Mouse (Mus musculus): ENCODE measurements around the gene Ddx58. TPM values are rescaled to one million over a fixed set of nuclear protein-coding genes. Genes with fewer than 3 reads are reported as not detected.

Ddx58 gene
- 15.0 TPM for polyA plus RNA-seq (2021)

DNA sequence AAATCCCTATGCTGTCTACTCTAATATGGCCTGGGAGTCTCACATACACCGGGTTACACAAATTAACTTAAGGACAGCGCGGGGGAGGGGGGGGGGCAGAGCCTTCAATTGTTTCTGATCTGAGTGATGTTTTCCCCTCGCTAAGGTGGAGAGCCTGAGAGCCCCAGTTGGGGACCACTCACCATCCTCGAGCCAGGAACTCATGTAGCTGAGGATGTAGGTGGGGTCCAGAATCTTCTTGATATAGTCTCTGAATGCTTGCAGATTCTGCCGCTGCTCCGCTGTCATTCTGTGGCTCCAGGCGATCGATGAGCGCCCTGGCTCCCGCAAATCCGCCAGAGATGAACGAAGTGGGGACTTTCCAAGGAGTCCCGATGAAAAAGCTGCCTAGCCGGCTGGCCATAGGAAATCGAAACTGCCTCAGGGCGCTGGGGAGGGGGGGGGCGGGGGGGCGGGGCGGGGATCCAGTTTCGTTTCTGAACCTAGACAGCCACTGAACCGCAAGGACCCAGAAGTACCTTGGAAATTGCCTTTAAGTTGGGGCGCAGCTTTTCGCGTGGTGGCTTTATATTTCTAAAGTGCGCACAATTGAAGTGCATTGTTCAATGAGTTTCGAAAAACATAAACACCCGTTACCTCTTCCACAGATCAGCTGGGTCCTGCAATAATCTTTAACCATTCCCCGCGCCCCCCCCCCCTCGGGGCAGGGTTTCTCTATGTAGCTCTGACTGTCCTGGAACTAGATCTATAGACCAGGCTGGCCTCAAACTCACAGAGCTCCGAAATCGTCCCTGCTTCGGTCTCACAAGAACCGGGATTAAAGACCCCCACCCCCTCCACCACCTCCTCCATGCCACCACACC lies at the start of gene Ddx58:
TSS of gene Ddx58 (minus strand) at position 420 of the 863 bp plus-strand sequence.
- peak; percentile 54 for ATAC-seq
- in situ Hi-C loops (cut with MboI; ENCODE audit: low pct_unique_long_range_greater_than_20kb): no loop called here
- TF ChIP-seq CTCF (IDR thresholded peaks at IDR 0.05): no peak
- peak; percentile 13 for DNase-seq (ENCODE audit: low read depth, low spot score)
- ChIA-PET POLR2A (interaction anchor here (0.6 to 1.4 kb wide), 3 partner anchors 20 to 30 kb away, joined by 4 to 5 read pairs (median 4); partner anchors contain the start of gene Topors), CTCF (interaction anchor here (0.6 to 1.2 kb wide), 2 partner anchors 14 to 20 kb away, joined by 3 read pairs; no protein-coding TSS in a partner anchor)
- H3K27me3 ChIP-seq: no peaks in the 10 kb centered on the region

DNA sequence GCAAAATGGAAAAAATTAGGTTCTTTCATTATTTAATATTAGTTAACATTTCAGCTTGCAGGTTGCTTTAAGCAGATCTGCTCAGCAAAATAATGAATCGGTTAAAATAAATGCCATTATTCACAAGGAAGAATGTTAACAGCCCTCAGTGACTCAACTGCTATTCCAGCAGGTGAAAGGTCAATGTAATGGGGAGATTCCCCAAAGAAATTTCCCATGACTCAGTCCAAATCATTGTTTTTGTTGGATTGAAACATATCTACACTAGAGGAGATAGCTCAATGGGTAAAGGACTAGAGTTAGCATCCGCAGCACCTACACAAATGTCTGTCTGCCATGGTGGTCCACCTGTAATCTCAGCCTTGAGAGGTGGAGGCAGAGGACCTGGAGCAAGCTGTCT lies 49.4 kb upstream of the Ddx58 start:
- POLR2A ChIA-PET: no interaction called here
- no peaks in the 10 kb centered on the region for H3K27me3 ChIP-seq
- no peak for ATAC-seq
- no peak for TF ChIP-seq CTCF (IDR thresholded peaks at IDR 0.05)
- DNase-seq (ENCODE audit: low read depth, low spot score): no peak
- in situ Hi-C loops (cut with MboI; ENCODE audit: low pct_unique_long_range_greater_than_20kb): loop anchor here (5.0 kb wide), 1 partner anchor 107 kb away; no protein-coding TSS in a partner anchor
- CTCF ChIA-PET: interaction anchor here (1.3 to 3.8 kb wide), 3 partner anchors 10 to 106 kb away, joined by 3 to 16 read pairs (median 11); no protein-coding TSS in a partner anchor

- no peaks in the 10 kb centered on the region for H3K27me3 ChIP-seq
- ATAC-seq: no peak
- CTCF ChIA-PET: interaction anchor here (1.1 to 3.8 kb wide), 5 partner anchors 14 to 152 kb away, joined by 3 to 18 read pairs (median 14); no protein-coding TSS in a partner anchor
- TF ChIP-seq CTCF (IDR thresholded peaks at IDR 0.05): no peak
- in situ Hi-C loops (cut with MboI; ENCODE audit: low pct_unique_long_range_greater_than_20kb): loop anchor here (5.0 kb wide), 1 partner anchor 105 kb away; no protein-coding TSS in a partner anchor
- DNase-seq (ENCODE audit: low read depth, low spot score): no peak
- POLR2A ChIA-PET: interaction anchor here (0.6 kb wide), 1 partner anchor 144 kb away, joined by 3 read pairs; no protein-coding TSS in a partner anchor
Measured at GRCm38 (mm10) chr4:40287415-40287814, 47.8 kb upstream of the Ddx58 start.

DNA sequence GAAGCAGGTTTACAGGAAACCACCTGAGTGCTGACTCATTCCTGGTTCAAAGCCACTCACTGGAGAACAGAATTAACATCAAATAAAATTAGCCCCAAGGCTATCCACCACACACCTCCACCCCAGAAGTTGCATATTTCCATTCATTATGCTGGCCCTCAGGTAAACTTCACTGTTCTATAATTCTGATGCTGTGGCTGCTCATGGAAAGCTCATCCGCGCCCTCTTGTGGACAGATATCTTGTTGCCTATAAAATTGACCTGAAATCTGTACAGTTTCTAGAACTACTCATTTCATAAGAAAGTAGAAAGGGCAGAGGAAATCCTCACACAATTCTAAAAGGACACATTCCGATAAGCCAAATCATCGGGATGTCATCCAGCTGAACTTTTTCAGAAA lies 46.0 kb upstream of the Ddx58 start:
- peak; percentile 75 for TF ChIP-seq CTCF (IDR thresholded peaks at IDR 0.05)
- CTCF ChIA-PET: interaction anchor here (1.3 to 3.0 kb wide), 5 partner anchors 15 to 150 kb away, joined by 4 to 18 read pairs (median 9); no protein-coding TSS in a partner anchor
- DNase-seq (ENCODE audit: low read depth, low spot score) (no peak), ATAC-seq (no peak)
- in situ Hi-C loops (cut with MboI; ENCODE audit: low pct_unique_long_range_greater_than_20kb): loop anchor here (5.0 kb wide), 1 partner anchor 103 kb away; no protein-coding TSS in a partner anchor
- POLR2A ChIA-PET: no interaction called here
- no peaks in the 10 kb centered on the region for H3K27me3 ChIP-seq

DNA sequence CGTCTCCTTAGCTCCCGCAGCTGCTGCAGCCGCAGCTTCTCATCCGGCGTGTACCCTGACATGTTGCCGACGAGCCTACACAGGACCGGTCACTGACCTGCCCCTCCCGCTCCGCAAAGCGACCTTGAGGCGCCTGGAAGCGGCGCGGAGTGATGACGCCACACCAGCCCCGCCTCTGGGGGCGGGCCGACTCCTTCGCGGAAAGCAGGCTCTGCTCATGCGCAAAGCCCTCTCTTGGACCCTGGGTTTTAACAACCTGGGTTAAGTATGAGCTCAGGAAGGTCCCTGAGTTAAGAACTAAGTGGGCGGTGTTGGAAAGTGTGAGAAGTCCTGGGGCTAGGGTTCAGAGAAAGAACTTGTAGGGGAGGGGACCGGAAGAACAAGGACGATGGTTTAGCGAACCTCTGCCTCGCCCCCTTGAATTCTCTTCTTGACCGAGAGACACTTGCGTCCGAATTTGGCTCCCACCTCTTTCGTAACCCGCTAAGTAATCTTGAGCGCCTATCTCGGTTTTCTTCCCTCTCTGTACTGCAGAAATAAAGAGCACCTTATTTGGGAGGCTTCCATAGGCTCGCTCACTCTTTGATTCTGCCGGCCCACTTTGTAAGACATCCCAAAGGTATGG lies 39.8 kb upstream of the Ddx58 start, which contains the start of gene Ndufb6:
TSS of gene Ndufb6 (minus strand) at position 146 of the 625 bp plus-strand sequence.
- no peaks in the 10 kb centered on the region for H3K27me3 ChIP-seq
- POLR2A ChIA-PET: interaction anchor here (1.1 kb wide), 1 partner anchor 9 kb away, joined by 5 read pairs; the partner anchor contains the start of genes Smim27 and Topors
- CTCF ChIA-PET: no interaction called here
- ATAC-seq (peak; percentile 83), DNase-seq (ENCODE audit: low read depth, low spot score) (peak; percentile 55)
- TF ChIP-seq CTCF (IDR thresholded peaks at IDR 0.05): no peak
- in situ Hi-C loops (cut with MboI; ENCODE audit: low pct_unique_long_range_greater_than_20kb): no loop called here

DNA sequence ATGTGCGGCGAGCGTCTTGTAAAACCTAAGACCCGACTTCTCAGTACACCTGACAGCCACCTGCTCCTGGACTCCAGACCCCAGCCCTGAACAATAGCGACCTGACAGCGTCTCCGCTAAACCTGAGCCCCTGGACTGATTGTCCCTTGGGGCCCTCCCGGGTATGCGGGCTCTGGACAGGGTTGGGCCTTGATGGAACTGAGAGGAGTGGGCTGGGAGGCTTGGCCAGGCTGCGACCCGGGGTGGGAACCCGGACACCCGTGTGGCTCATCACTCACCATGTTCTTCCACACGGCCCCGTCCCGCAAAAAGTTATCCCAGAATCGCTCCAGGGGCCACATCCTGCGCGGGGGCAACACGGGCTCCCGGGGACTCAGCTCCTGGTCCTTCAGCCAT lies 39.2 kb upstream of the Ddx58 start:
- POLR2A ChIA-PET: interaction anchor here (1.1 kb wide), 1 partner anchor 9 kb away, joined by 5 read pairs; the partner anchor contains the start of genes Smim27 and Topors
- CTCF ChIA-PET: no interaction called here
- no peaks in the 10 kb centered on the region for H3K27me3 ChIP-seq
- TF ChIP-seq CTCF (IDR thresholded peaks at IDR 0.05): no peak
- ATAC-seq (peak; percentile 23), DNase-seq (ENCODE audit: low read depth, low spot score) (no peak)
- in situ Hi-C loops (cut with MboI; ENCODE audit: low pct_unique_long_range_greater_than_20kb): no loop called here

DNA sequence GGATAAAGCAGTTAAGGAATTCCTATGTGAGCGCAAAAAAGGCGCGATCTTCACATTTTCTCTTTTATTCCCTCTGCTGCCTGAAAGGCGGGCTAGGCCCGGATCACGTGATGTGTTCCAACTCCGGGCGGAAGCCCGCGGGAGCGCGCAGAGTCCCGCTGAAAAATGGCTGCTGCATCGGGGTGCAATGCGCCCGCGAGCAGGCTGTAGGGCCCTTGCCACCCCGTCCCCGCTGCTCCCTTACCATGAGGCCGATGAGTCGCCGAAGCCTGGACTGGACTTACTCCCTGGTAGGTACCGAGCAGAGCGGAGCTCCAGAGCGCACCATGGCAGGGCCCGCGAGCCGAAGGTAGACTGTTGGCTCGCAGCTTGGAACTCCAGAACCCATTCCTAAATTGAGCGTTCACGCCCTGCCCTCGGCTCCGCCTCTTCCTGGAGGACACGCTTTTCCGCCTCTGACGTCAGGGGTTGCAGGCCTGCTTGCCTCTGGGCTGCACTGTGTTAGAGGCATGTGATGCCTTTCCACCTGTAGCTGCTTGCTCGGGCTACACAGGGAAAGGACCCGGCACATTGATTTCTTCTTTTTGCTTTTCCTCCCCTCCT lies 29.9 kb upstream of the Ddx58 start, which contains the start of the genes Smim27 and Topors:
TSS of gene Smim27 (plus strand) at position 150 of the 603 bp plus-strand sequence.
TSS of gene Topors (minus strand) at position 421 of the 603 bp plus-strand sequence.
- ATAC-seq: peak; percentile 84
- no peaks in the 10 kb centered on the region for H3K27me3 ChIP-seq
- CTCF ChIA-PET: no interaction called here
- in situ Hi-C loops (cut with MboI; ENCODE audit: low pct_unique_long_range_greater_than_20kb): no loop called here
- peak; percentile 69 for DNase-seq (ENCODE audit: low read depth, low spot score)
- TF ChIP-seq CTCF (IDR thresholded peaks at IDR 0.05): no peak
- POLR2A ChIA-PET: interaction anchor here (0.8 to 1.8 kb wide), 3 partner anchors 9 to 126 kb away, joined by 4 to 5 read pairs (median 4); partner anchors contain the start of genes Aco1 and Ddx58

DNA sequence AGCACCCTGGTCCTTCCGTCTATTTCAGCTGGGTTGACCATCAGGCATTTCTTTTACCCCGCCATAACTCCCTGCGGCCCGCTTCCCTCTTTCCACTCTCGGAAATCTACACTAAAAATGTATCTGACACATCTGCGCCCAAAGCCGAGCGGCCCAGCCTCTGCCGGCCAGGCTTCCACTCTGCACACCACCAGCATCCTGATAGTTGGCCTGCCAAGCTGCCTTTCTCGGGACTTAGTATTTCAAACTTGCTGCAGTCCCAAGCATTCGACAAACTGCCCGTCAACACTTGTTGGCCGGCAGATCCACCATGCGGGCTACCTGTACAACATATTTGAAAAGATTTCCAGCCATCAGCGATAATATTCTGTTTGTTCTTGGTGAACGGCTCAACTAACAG lies 29.2 kb upstream of the Ddx58 start:
- TF ChIP-seq CTCF (IDR thresholded peaks at IDR 0.05): no peak
- POLR2A ChIA-PET: interaction anchor here (1.0 kb wide), 1 partner anchor 26 kb away, joined by 4 read pairs; no protein-coding TSS in a partner anchor
- ATAC-seq: no peak
- no peaks in the 10 kb centered on the region for H3K27me3 ChIP-seq
- CTCF ChIA-PET: no interaction called here
- in situ Hi-C loops (cut with MboI; ENCODE audit: low pct_unique_long_range_greater_than_20kb): no loop called here
- no peak for DNase-seq (ENCODE audit: low read depth, low spot score)

DNA sequence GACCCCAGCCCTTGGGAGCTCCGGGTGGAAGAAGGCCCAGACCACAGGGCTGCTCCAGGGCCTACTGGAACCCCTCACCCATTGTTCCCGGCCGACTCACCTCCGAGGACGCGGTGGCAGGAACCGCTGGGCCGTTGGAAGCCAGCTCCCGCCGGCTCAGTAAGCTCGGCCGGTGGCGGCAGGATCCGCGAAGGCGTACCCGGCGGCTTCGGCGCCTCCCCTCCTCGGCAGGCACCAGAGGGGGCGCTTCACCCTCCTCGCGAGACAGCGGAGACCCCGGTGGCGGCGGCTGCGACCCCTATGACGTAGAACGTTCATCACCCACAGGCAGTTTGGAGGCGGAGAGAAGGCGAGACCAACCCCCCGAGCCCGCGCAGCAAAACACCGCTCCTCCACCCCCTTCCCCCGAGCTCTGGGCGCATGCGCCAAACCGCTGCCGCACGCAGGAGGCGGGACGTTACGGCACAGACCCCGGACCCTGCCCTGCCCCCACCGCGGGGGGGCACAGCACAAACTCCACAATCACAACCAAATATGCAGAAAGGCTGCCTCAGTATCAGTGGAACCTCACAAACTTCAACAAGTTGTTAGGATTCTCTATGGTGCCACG lies 28.7 kb upstream of the Ddx58 start:
- DNase-seq (ENCODE audit: low read depth, low spot score) (peak; percentile 53), ATAC-seq (peak; percentile 70)
- TF ChIP-seq CTCF (IDR thresholded peaks at IDR 0.05): no peak
- in situ Hi-C loops (cut with MboI; ENCODE audit: low pct_unique_long_range_greater_than_20kb): no loop called here
- ChIA-PET CTCF (no interaction called here), POLR2A (interaction anchor here (1.0 to 1.5 kb wide), 2 partner anchors 26 to 29 kb away, joined by 4 to 5 read pairs; partner anchors contain the start of gene Ddx58)
- H3K27me3 ChIP-seq: no peaks in the 10 kb centered on the region
